Mouse (Mus musculus): ENCODE measurements around the gene Lepr.
A peak's percentile ranks its signal among the peaks of the same experiment; 100 is the strongest.
"Not testable (repeated sequence)": the region's sequence is repeated elsewhere in the genome, so short reads cannot be mapped to it uniquely, and the experiment has no call there.

The Lepr gene

DNA sequence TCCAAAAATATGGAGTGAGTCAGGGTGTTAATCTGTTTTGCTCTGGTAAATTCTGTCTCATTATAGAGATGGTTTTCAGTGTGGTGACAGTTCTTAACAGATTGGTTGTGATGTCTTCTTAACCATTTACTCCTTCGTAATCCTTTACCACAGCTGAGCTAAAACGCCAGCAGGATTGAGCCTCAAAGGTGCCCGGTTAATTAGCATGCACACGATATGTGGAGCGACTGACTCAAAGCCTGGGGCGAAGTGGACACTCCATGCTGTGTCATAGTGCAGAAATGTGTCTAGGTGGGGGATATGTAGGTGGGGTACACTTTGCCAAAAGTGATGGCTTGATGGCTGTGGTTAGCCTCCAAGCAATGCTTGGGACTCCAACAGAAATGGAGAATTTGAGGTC, 1.4 kb upstream of the Lepr start:
- no peak for DNase-seq (ENCODE audit: extremely low spot score)

- DNase-seq (ENCODE audit: extremely low spot score): no peak
These were observed 1.9 kb downstream of the Lepr start for GRCm38 (mm10) chr4:101718991-101719580.

GRCm38 (mm10) chr4:101721705-101722104, 4.5 kb downstream of the Lepr start:
- DNase-seq (ENCODE audit: extremely low spot score): no peak

- DNase-seq (ENCODE audit: extremely low spot score): no peak
These were observed 24.8 kb downstream of the Lepr start for GRCm38 (mm10) chr4:101741973-101742372.

DNA sequence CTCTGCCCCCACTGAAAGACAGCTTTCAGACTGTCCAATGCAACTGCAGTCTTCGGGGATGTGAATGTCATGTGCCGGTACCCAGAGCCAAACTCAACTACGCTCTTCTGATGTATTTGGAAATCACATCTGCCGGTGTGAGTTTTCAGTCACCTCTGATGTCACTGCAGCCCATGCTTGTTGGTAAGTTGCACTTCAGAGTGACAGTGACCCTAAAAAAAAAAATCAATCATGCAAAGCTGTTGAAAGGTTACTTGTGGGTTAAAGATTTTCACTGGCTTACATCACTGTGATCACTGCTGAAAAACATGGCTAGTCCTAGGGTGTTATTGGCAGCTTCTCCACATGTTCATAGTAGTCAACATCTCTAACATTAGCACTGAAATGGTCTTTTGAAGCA, 28.3 kb downstream of the Lepr start:
- no peak for DNase-seq (ENCODE audit: extremely low spot score)

- DNase-seq (ENCODE audit: extremely low spot score): no peak
These were observed 43.3 kb downstream of the Lepr start for GRCm38 (mm10) chr4:101760490-101760889.

- DNase-seq (ENCODE audit: extremely low spot score): not testable (repeated sequence)
These were observed 126.7 kb downstream of the Lepr start, which contains the start of gene B020004J07Rik for GRCm38 (mm10) chr4:101843923-101844322. Gene B020004J07Rik, minus strand, starts transcription at chr4:101844023.

GRCm38 (mm10) chr4:101850908-101851307, 133.7 kb downstream of the Lepr start:
- no peak for DNase-seq (ENCODE audit: extremely low spot score)

- DNase-seq (ENCODE audit: extremely low spot score): peak; percentile 12
These were observed 143.7 kb downstream of the Lepr start for GRCm38 (mm10) chr4:101860873-101861272.

- no peak for DNase-seq (ENCODE audit: extremely low spot score)
These were observed 145.1 kb downstream of the Lepr start for GRCm38 (mm10) chr4:101862289-101862688.

Data from embryo, embryonic 9.5 days (tissue).